Mouse (Mus musculus): ENCODE results near the gene Mthfr. TPM values are rescaled to one million over a fixed set of nuclear protein-coding genes. Genes with fewer than 3 reads are reported as not detected.

Mthfr gene
- polyA plus RNA-seq, 1 experiment: 19.7 TPM

- H3K4me3 ChIP-seq (ENCODE audit: extremely low read depth, insufficient read depth, insufficient read length): no peak overlapping the region
- DNase-seq (ENCODE audit: low read depth in 1 of 2, low spot score in 2 of 2): no peak
- H3K27me3 ChIP-seq (ENCODE audit: control insufficient read depth, insufficient read depth, low read length): no peaks in the 10 kb centered on the region
- TF ChIP-seq CTCF (IDR thresholded peaks at IDR 0.05; ENCODE audit: extremely low read depth, insufficient read depth, insufficient read length, insufficient replicate concordance) (no peak), POLR2A (IDR thresholded peaks at IDR 0.05; ENCODE audit: low read depth, low read length) (no peak)
- WGBS: 96% methylated on average over 10 of the region's 10 CpGs
- no peak overlapping the region for H3K27ac ChIP-seq (ENCODE audit: insufficient read depth, low read length)
- H3K36me3 ChIP-seq (ENCODE audit: control insufficient read depth, insufficient read depth, low read length): peaks cover 6% of the 10 kb centered on the region
- H3K4me1 ChIP-seq (ENCODE audit: control insufficient read depth, insufficient read depth, insufficient read length): peaks cover 11% of the 10 kb centered on the region; the same call in 1 of the 2 replicates
Measured at GRCm38 (mm10) chr4:148081201-148081600, 42.3 kb downstream of the Mthfr start.

- no peak overlapping the region for H3K27ac ChIP-seq (ENCODE audit: insufficient read depth, low read length)
- no peak overlapping the region for H3K4me3 ChIP-seq (ENCODE audit: extremely low read depth, insufficient read depth, insufficient read length)
- TF ChIP-seq CTCF (IDR thresholded peaks at IDR 0.05; ENCODE audit: extremely low read depth, insufficient read depth, insufficient read length, insufficient replicate concordance) (no peak), POLR2A (IDR thresholded peaks at IDR 0.05; ENCODE audit: low read depth, low read length) (no peak)
- no peaks in the 10 kb centered on the region for H3K27me3 ChIP-seq (ENCODE audit: control insufficient read depth, insufficient read depth, low read length)
- peak in 1 of 2 experiments; percentile 61 for DNase-seq (ENCODE audit: low read depth in 1 of 2, low spot score in 2 of 2)
- peaks cover 6% of the 10 kb centered on the region for H3K36me3 ChIP-seq (ENCODE audit: control insufficient read depth, insufficient read depth, low read length)
- H3K4me1 ChIP-seq (ENCODE audit: control insufficient read depth, insufficient read depth, insufficient read length): peaks cover 15% of the 10 kb centered on the region; the same call in 1 of the 2 replicates
- 43% methylated on average over 12 of the region's 12 CpGs for WGBS
Measured at GRCm38 (mm10) chr4:148082257-148083044, 43.6 kb downstream of the Mthfr start.

GRCm38 (mm10) chr4:148083176-148083899, 44.5 kb downstream of the Mthfr start:
- TF ChIP-seq CTCF (IDR thresholded peaks at IDR 0.05; ENCODE audit: extremely low read depth, insufficient read depth, insufficient read length, insufficient replicate concordance) (no peak), POLR2A (IDR thresholded peaks at IDR 0.05; ENCODE audit: low read depth, low read length) (no peak)
- peak in 1 of 2 experiments; percentile 44 for DNase-seq (ENCODE audit: low read depth in 1 of 2, low spot score in 2 of 2)
- Histone ChIP-seq H3K27me3 (ENCODE audit: control insufficient read depth, insufficient read depth, low read length) (no peaks in the 10 kb centered on the region), H3K27ac (ENCODE audit: insufficient read depth, low read length) (peak overlapping the region; percentile 3; the same call in 1 of the 2 replicates), H3K4me1 (ENCODE audit: control insufficient read depth, insufficient read depth, insufficient read length) (peaks cover 15% of the 10 kb centered on the region; the same call in 1 of the 2 replicates), H3K4me3 (ENCODE audit: extremely low read depth, insufficient read depth, insufficient read length) (no peak overlapping the region), H3K36me3 (ENCODE audit: control insufficient read depth, insufficient read depth, low read length) (peaks cover 6% of the 10 kb centered on the region)
- 25% methylated on average over 21 of the region's 21 CpGs for WGBS

GRCm38 (mm10) chr4:148084261-148084714, 45.4 kb downstream of the Mthfr start:
- Histone ChIP-seq H3K4me3 (ENCODE audit: extremely low read depth, insufficient read depth, insufficient read length) (no peak overlapping the region), H3K27me3 (ENCODE audit: control insufficient read depth, insufficient read depth, low read length) (no peaks in the 10 kb centered on the region), H3K36me3 (ENCODE audit: control insufficient read depth, insufficient read depth, low read length) (peaks cover 6% of the 10 kb centered on the region), H3K4me1 (ENCODE audit: control insufficient read depth, insufficient read depth, insufficient read length) (peaks cover 15% of the 10 kb centered on the region; the same call in 1 of the 2 replicates), H3K27ac (ENCODE audit: insufficient read depth, low read length) (no peak overlapping the region)
- TF ChIP-seq POLR2A (IDR thresholded peaks at IDR 0.05; ENCODE audit: low read depth, low read length): no peak
- no peak for TF ChIP-seq CTCF (IDR thresholded peaks at IDR 0.05; ENCODE audit: extremely low read depth, insufficient read depth, insufficient read length, insufficient replicate concordance)
- DNase-seq (ENCODE audit: low read depth in 1 of 2, low spot score in 2 of 2): no peak
- WGBS: 52% methylated on average over 7 of the region's 8 CpGs

GRCm38 (mm10) chr4:148085131-148085906, 46.4 kb downstream of the Mthfr start:
- peaks cover 4% of the 10 kb centered on the region for H3K36me3 ChIP-seq (ENCODE audit: control insufficient read depth, insufficient read depth, low read length)
- H3K27ac ChIP-seq (ENCODE audit: insufficient read depth, low read length): no peak overlapping the region
- no peaks in the 10 kb centered on the region for H3K27me3 ChIP-seq (ENCODE audit: control insufficient read depth, insufficient read depth, low read length)
- no peak overlapping the region for H3K4me3 ChIP-seq (ENCODE audit: extremely low read depth, insufficient read depth, insufficient read length)
- DNase-seq (ENCODE audit: low read depth in 1 of 2, low spot score in 2 of 2): no peak
- TF ChIP-seq CTCF (IDR thresholded peaks at IDR 0.05; ENCODE audit: extremely low read depth, insufficient read depth, insufficient read length, insufficient replicate concordance) (no peak), POLR2A (IDR thresholded peaks at IDR 0.05; ENCODE audit: low read depth, low read length) (no peak)
- WGBS: 59% methylated on average over 10 of the region's 10 CpGs
- H3K4me1 ChIP-seq (ENCODE audit: control insufficient read depth, insufficient read depth, insufficient read length): peaks cover 15% of the 10 kb centered on the region; the same call in 1 of the 2 replicates

- WGBS: 76% methylated on average over 3 of the region's 3 CpGs
- no peak for TF ChIP-seq POLR2A (IDR thresholded peaks at IDR 0.05; ENCODE audit: low read depth, low read length)
- no peak for TF ChIP-seq CTCF (IDR thresholded peaks at IDR 0.05; ENCODE audit: extremely low read depth, insufficient read depth, insufficient read length, insufficient replicate concordance)
- peaks cover 15% of the 10 kb centered on the region; the same call in 1 of the 2 replicates for H3K4me1 ChIP-seq (ENCODE audit: control insufficient read depth, insufficient read depth, insufficient read length)
- H3K4me3 ChIP-seq (ENCODE audit: extremely low read depth, insufficient read depth, insufficient read length): no peak overlapping the region
- DNase-seq (ENCODE audit: low read depth in 1 of 2, low spot score in 2 of 2): no peak
- no peaks in the 10 kb centered on the region for H3K27me3 ChIP-seq (ENCODE audit: control insufficient read depth, insufficient read depth, low read length)
- H3K27ac ChIP-seq (ENCODE audit: insufficient read depth, low read length): no peak overlapping the region
- peaks cover 2% of the 10 kb centered on the region for H3K36me3 ChIP-seq (ENCODE audit: control insufficient read depth, insufficient read depth, low read length)
Measured at GRCm38 (mm10) chr4:148085907-148086305, 47.0 kb downstream of the Mthfr start.
